In the genomic region with DNA sequence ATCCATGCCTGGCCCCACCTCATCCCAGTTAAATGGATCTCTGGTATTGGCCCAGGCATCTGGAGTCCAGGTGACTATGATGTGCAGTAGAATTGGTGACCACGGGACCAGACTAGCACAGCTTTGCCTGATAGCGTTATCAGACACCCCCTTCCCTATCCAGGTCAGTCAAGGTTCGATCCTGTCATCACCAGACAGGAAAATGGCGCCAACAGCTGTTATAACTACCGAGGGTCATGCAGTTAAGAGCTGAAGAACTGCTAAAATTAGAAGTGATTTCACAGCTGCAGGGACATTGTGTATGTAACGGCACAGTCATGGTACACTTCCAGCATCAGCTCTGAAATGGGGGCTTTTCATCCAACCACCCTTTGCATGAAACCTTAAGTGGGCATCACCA, we compare ENCODE assay signal across 20 mouse cellular contexts.
A peak's percentile ranks its signal among the peaks of the same experiment; 100 is the strongest.
DNase-seq lines count a peak whose midpoint lies in the region; ATAC-seq lines count a peak whose summit lies in the region.
"Had no signal": no experiment of that assay in that cellular context is flagged by ENCODE, and none has a peak within 500 bp of the region (broad histone marks: within the 10 kb centered on the region; RNA-seq: fewer than 3 reads in every experiment).

No protein-coding gene starts in this region.

- peaks cover 70% of the 10 kb centered on the region for H3K36me3 ChIP-seq in forebrain, embryonic 13.5 days (ENCODE audit: poor library complexity, severe bottlenecking)
- H3K36me3 ChIP-seq in forebrain, embryonic 11.5 days (ENCODE audit: control insufficient read depth, insufficient read depth, low read length): no peaks in the 10 kb centered on the region; the same call in 1 of the 2 replicates
- peaks cover 38% of the 10 kb centered on the region for H3K36me3 ChIP-seq in heart, embryonic 16.5 days (ENCODE audit: control insufficient read depth, insufficient read depth)
- peaks cover 74% of the 10 kb centered on the region for H3K36me3 ChIP-seq in neural tube, embryonic 15.5 days

- H3K4me3 ChIP-seq in forebrain, embryonic 13.5 days: no peak overlapping the region
- no peak overlapping the region for H3K4me3 ChIP-seq in forebrain, embryonic 11.5 days (ENCODE audit: low read depth, low read length)
- no peak overlapping the region for H3K4me3 ChIP-seq in heart, embryonic 16.5 days (ENCODE audit: low read length)
- no peak overlapping the region for H3K4me3 ChIP-seq in neural tube, embryonic 15.5 days (replicated peaks)
- H3K4me3 ChIP-seq: erythroblast, embryonic 14.5 days; left cerebral cortex, adult 2 months; limb, embryonic 10.5 days; liver, embryonic 13.5 days; stomach, embryonic 15.5 days had no signal

- no peaks in the 10 kb centered on the region for H3K27me3 ChIP-seq in forebrain, embryonic 13.5 days
- H3K27me3 ChIP-seq in forebrain, embryonic 11.5 days (ENCODE audit: control insufficient read depth, insufficient read depth, low read length): no peaks in the 10 kb centered on the region
- no peaks in the 10 kb centered on the region for H3K27me3 ChIP-seq in heart, embryonic 16.5 days (ENCODE audit: control insufficient read depth, insufficient read depth, low read length)
- H3K27me3 ChIP-seq in neural tube, embryonic 15.5 days (replicated peaks): no peaks in the 10 kb centered on the region
- H3K27me3 ChIP-seq: CH12.LX; liver, embryonic 13.5 days; stomach, embryonic 15.5 days had no signal

- ATAC-seq in forebrain, embryonic 13.5 days: no peak
- ATAC-seq in forebrain, embryonic 11.5 days (replicated peaks; ENCODE audit: low FRiP score): no peak
- ATAC-seq in heart, embryonic 16.5 days (replicated peaks; ENCODE audit: extremely low read depth, insufficient read depth, low FRiP score): peak; percentile 55
- no peak for ATAC-seq in neural tube, embryonic 15.5 days (ENCODE audit: low FRiP score)
- ATAC-seq in CD4-positive, CD25-positive, alpha-beta regulatory T cell, adult 4 months: no peak
- ATAC-seq: hindbrain, postnatal 0 days; midbrain, embryonic 16.5 days had no signal

- H3K27ac ChIP-seq in forebrain, embryonic 13.5 days: 0 out of 2 replicates have a peak overlapping the region, but pooled peaks have one; percentile 83
- H3K27ac ChIP-seq in forebrain, embryonic 11.5 days (ENCODE audit: low read depth, low read length): no peak overlapping the region
- peak overlapping the region; percentile 98 for H3K27ac ChIP-seq in heart, embryonic 16.5 days (ENCODE audit: low read length)
- H3K27ac ChIP-seq in neural tube, embryonic 15.5 days (replicated peaks): no peak overlapping the region
- H3K27ac ChIP-seq: hindbrain, postnatal 0 days; limb, embryonic 10.5 days; liver, embryonic 13.5 days; stomach, embryonic 15.5 days had no signal

- H3K9ac ChIP-seq in forebrain, embryonic 13.5 days: no peak overlapping the region
- H3K9ac ChIP-seq in forebrain, embryonic 11.5 days (ENCODE audit: low read length): no peak overlapping the region
- H3K9ac ChIP-seq in heart, embryonic 16.5 days (ENCODE audit: low read length): no peak overlapping the region
- no peak overlapping the region for H3K9ac ChIP-seq in neural tube, embryonic 15.5 days (replicated peaks)
- H3K9ac ChIP-seq: liver, embryonic 13.5 days; stomach, embryonic 15.5 days had no signal

- DNase-seq in forebrain, embryonic 11.5 days (ENCODE audit: low spot score): no peak
- DNase-seq in 416B (ENCODE audit: low read depth): peak; percentile 8
- peak; percentile 79 for DNase-seq in heart, adult 8-10 months (ENCODE audit: low spot score)
- DNase-seq in kidney, adult 11 months: no peak
- DNase-seq: adrenal gland, postnatal 10 days; cerebellum, adult 18-20 months; kidney, adult 18-20 months; kidney, postnatal 10 days; liver, embryonic 13.5 days had no signal

- H3K4me1 ChIP-seq in forebrain, embryonic 13.5 days: peaks cover 56% of the 10 kb centered on the region
- 0 out of 2 replicates have a peak, but pooled peaks cover 2% of the 10 kb centered on the region for H3K4me1 ChIP-seq in forebrain, embryonic 11.5 days (replicated peaks; ENCODE audit: control insufficient read depth, insufficient read depth, low read length)
- peaks cover 82% of the 10 kb centered on the region for H3K4me1 ChIP-seq in heart, embryonic 16.5 days (ENCODE audit: control insufficient read depth, insufficient read depth, low read length)
- no peaks in the 10 kb centered on the region for H3K4me1 ChIP-seq in neural tube, embryonic 15.5 days
- H3K4me1 ChIP-seq: stomach, embryonic 15.5 days had no signal

- H3K4me2 ChIP-seq in forebrain, embryonic 13.5 days: no peak overlapping the region
- H3K4me2 ChIP-seq in forebrain, embryonic 11.5 days (ENCODE audit: low read depth, low read length, severe bottlenecking): no peak overlapping the region
- H3K4me2 ChIP-seq in heart, embryonic 16.5 days (ENCODE audit: low read depth, low read length): no peak overlapping the region
- H3K4me2 ChIP-seq in neural tube, embryonic 15.5 days: no peak overlapping the region
- H3K4me2 ChIP-seq: liver, embryonic 13.5 days; stomach, embryonic 15.5 days had no signal

- 87% methylated on average over 6 of the region's 6 CpGs for WGBS in forebrain, embryonic 13.5 days
- WGBS in forebrain, embryonic 11.5 days: 88% methylated on average over 6 of the region's 6 CpGs
- WGBS in heart, embryonic 16.5 days: 22% methylated on average over 6 of the region's 6 CpGs
- 80% methylated on average over 6 of the region's 6 CpGs for WGBS in neural tube, embryonic 15.5 days

- no peaks in the 10 kb centered on the region for H3K9me3 ChIP-seq in forebrain, embryonic 13.5 days (replicated peaks)
- no peaks in the 10 kb centered on the region for H3K9me3 ChIP-seq in forebrain, embryonic 11.5 days (ENCODE audit: control insufficient read depth, low read length)
- no peaks in the 10 kb centered on the region for H3K9me3 ChIP-seq in heart, embryonic 16.5 days (replicated peaks; ENCODE audit: control insufficient read depth, low read length)
- H3K9me3 ChIP-seq in neural tube, embryonic 15.5 days (replicated peaks): no peaks in the 10 kb centered on the region
- H3K9me3 ChIP-seq: limb, embryonic 10.5 days; liver, embryonic 13.5 days; stomach, embryonic 15.5 days had no signal

Comparison
In these comparisons a context has a peak if more than half of its experiments do, and no peak if none do; other contexts are left out.
1. H3K27ac ChIP-seq: peak in forebrain, embryonic 13.5 days (single experiment) and heart, embryonic 16.5 days (single experiment); none in forebrain, embryonic 11.5 days (single experiment) and neural tube, embryonic 15.5 days (single experiment).
2. DNase-seq: peak in 416B (single experiment) and heart, adult 8-10 months (single experiment); none in forebrain, embryonic 11.5 days (single experiment) and kidney, adult 11 months (single experiment).